Mouse (Mus musculus) limb, embryonic 14.5 days (tissue): ENCODE results near the gene Scd4. TPM values are rescaled to one million over a fixed set of nuclear protein-coding genes. Genes with fewer than 3 reads are reported as not detected.
"Not testable (repeated sequence)": the region's sequence is repeated elsewhere in the genome, so short reads cannot be mapped to it uniquely, and the experiment has no call there.

ENCODE experiments used
- ATAC-seq: fragments of 200-750 bp; cut with Nextera tagmentation; 2 replicates; pipeline ENCODE4 v1.8.0; 2017; ENCODE audit warnings: low read depth, moderate number of reproducible peaks, moderate TSS enrichment; ENCODE audit not compliant: low FRiP score
- DNase-seq: peaks from one replicate; pipeline ENCODE4 v3.0.0-alpha.2; 2015; ENCODE audit warnings: low spot score
- H3K27ac ChIP-seq: fragments of 300-500 bp; sonication (generic); replicated peaks from 2 replicates; pipeline ENCODE4 v1.5.1; 2014; ENCODE audit warnings: low read depth, mild to moderate bottlenecking, low read length, moderate library complexity, mixed read lengths
- H3K27me3 ChIP-seq: fragments of 300-500 bp; sonication (generic); 2 replicates; pipeline ENCODE4 v1.6.1; 2014; ENCODE audit warnings: low read length, mixed read lengths; ENCODE audit not compliant: control insufficient read depth, insufficient read depth
- H3K36me3 ChIP-seq: fragments of 300-500 bp; sonication (generic); 2 replicates; pipeline ENCODE4 v1.6.1; 2014; ENCODE audit warnings: mild to moderate bottlenecking, low read length, moderate library complexity, mixed read lengths; ENCODE audit not compliant: control insufficient read depth, insufficient read depth
- H3K4me1 ChIP-seq: fragments of 300-500 bp; sonication (generic); 2 replicates; pipeline ENCODE4 v1.6.1; 2014; ENCODE audit warnings: antibody characterized with exemption, low read length, mixed read lengths; ENCODE audit not compliant: control insufficient read depth, insufficient read depth
- H3K4me2 ChIP-seq: fragments of 300-500 bp; sonication (generic); replicated peaks from 2 replicates; pipeline ENCODE4 v1.6.1; 2014; ENCODE audit warnings: low read depth, mild to moderate bottlenecking, low read length, moderate library complexity; ENCODE audit not compliant: severe bottlenecking
- H3K4me3 ChIP-seq: fragments of 300-500 bp; sonication (generic); replicated peaks from 2 replicates; pipeline ENCODE4 v1.5.1; 2014; ENCODE audit warnings: low read length
- H3K9ac ChIP-seq: fragments of 300-500 bp; sonication (generic); 2 replicates; pipeline ENCODE4 v1.6.1; 2014; ENCODE audit warnings: mild to moderate bottlenecking, low read depth, low read length, moderate library complexity; ENCODE audit not compliant: severe bottlenecking
- H3K9me3 ChIP-seq: fragments of 300-500 bp; sonication (generic); 2 replicates; pipeline ENCODE4 v1.6.1; 2016; ENCODE audit warnings: low read length; ENCODE audit not compliant: control insufficient read depth
- POLR2A ChIP-seq: fragments of 200-500 bp; IDR thresholded peaks from 2 replicates; pipeline ENCODE4 v1.8.0; 2012; ENCODE audit warnings: inconsistent platforms, mild to moderate bottlenecking, moderate library complexity, borderline replicate concordance; ENCODE audit not compliant: insufficient read depth, insufficient read length; ENCODE audit errors: extremely low read depth
- WGBS: fragments of 180-500 bp; shearing (Covaris S2); extraction: QIAGEN DNeasy Blood & Tissue Kit; methylation state at CpG from one replicate; pipeline ENCODE4 v1.1.7; 2014; 5-methylcytosine and 5-hydroxymethylcytosine counted together
- polyA plus RNA-seq, 2 experiments: library from polyadenylated mRNA; depleted of rRNA in 1 of 2; stranded (reverse) in 1 of 2; unstranded in 1 of 2; fragments of >200 nt; fragmentation: Nextera tagmentation in 1 of 2; extraction: Ambion mirVana in 1 of 2; gene quantifications; 2 replicates each; pipeline versions ENCODE4 v1.2.1 to v1.2.3; 2012 to 2014

The Scd4 gene
- polyA plus RNA-seq, 2 experiments = 0.12 to 0.80 TPM

DNA sequence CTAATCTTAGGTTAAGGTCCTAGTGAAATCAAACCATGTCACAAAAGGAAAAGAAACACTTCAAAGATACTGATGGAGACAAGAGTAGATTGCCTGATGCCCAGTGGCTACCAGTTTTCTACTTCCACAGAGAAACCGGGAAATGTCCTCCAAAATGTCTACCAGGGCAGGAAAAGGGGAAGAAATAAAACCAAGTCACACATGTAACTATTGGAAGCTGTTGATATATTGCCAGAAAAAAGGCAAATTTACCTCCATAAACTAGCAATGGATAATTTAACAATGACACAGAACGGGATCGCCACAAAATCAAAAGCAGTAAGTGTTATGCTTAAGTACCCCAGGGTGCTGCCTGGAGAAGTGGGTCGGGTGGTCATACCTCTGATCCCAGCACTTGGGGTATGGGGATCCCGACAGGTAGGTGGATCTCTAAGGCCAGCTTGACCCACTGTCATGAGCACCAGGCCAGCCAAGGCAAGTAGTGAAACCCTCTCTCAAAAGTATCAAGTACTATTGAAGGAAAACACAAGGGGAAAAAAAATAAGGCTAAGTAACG is 24.9 kb upstream of the Scd4 start:
- no peaks in the 10 kb centered on the region for H3K27me3 ChIP-seq
- TF ChIP-seq POLR2A = no peak
- H3K4me1 ChIP-seq = no peaks in the 10 kb centered on the region
- no peak for DNase-seq
- H3K9ac ChIP-seq = no peak overlapping the region
- no peak overlapping the region for H3K4me3 ChIP-seq
- H3K9me3 ChIP-seq = no peaks in the 10 kb centered on the region
- 80% methylated on average over 6 of the region's 6 CpGs for WGBS
- no peak overlapping the region for H3K27ac ChIP-seq
- no peak overlapping the region for H3K4me2 ChIP-seq
- peaks cover 63% of the 10 kb centered on the region for H3K36me3 ChIP-seq
- ATAC-seq = no peak

DNA sequence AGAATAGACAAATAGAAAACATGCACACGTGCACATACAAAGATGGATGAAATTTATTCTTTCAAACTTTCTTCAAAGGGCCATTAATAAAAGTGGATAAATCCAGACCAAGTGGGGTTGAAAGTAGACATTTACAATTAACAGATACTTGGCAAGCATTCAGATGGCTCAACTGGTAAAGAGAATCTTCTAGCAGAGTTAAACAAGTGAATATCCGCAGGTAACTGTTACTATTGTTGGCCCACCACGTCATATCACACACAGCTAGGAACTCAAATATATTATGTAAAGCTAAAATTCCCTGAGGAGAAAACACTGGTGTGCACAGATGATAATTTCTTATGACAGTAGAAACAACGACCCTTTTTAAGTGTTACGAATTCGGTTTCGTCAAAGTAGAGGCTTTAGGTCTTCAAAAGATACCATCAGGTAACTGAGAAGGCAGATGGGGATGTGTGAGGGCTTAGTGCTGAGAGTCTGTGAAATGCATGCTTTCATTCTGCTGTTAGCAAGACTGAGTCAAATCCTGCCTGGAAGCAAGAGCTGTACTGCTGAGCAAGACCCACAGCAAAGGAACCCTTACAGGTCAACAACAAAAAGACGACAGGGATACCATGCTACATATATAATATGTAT is 24.2 kb upstream of the Scd4 start:
- Histone ChIP-seq H3K4me3 (no peak overlapping the region), H3K27me3 (no peaks in the 10 kb centered on the region), H3K4me2 (no peak overlapping the region), H3K4me1 (peaks cover under 1% of the 10 kb centered on the region; the same call in 1 of the 2 replicates), H3K36me3 (peaks cover 56% of the 10 kb centered on the region), H3K27ac (no peak overlapping the region), H3K9ac (no peak overlapping the region), H3K9me3 (no peaks in the 10 kb centered on the region)
- no peak for DNase-seq
- TF ChIP-seq POLR2A = no peak
- WGBS = 87% methylated on average over 8 of the region's 8 CpGs
- ATAC-seq = no peak

DNA sequence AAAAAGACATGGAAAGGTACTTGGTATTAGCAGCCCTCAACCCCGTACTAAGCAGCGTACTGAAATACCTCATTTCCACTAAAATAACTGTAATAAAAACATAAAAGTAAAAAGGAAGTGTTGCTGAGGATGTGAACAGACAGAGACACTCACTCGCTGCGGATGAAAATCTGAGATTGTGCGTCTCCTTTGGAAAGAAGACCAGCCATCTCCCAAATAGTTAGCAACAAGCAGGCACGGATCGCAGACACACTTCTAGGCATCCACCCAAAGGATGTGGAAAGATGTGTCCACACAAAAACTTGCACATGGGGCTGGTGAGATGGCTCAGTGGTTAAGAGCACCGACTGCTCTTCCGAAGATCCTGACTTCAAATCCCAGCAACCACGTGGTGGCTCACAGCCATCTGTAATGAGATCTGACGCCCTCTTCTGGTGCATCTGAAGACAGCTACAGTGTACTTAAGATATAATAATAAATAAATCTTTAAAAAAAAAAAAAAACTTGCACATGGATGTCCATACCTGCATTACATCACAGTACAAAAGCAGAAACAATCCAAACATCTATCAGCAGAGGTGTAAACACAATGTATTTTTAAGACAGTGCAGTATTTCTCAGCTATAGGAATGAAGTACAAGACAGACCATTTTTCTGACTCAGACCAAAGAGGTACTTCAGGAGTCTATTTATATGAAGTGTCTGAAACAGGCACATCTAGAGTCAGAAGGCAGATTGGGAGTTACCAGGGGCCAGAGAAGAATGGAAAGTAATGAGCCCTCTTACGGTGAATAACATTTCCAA is 23.3 kb upstream of the Scd4 start:
- H3K4me1 ChIP-seq = peaks cover 7% of the 10 kb centered on the region
- H3K27ac ChIP-seq = no peak overlapping the region
- TF ChIP-seq POLR2A = no peak
- DNase-seq (no peak), ATAC-seq (no peak)
- no peaks in the 10 kb centered on the region for H3K9me3 ChIP-seq
- peaks cover 48% of the 10 kb centered on the region for H3K36me3 ChIP-seq
- H3K27me3 ChIP-seq = no peaks in the 10 kb centered on the region
- WGBS = 81% methylated on average over 12 of the region's 12 CpGs
- no peak overlapping the region for H3K4me3 ChIP-seq
- H3K4me2 ChIP-seq = no peak overlapping the region
- no peak overlapping the region for H3K9ac ChIP-seq

DNA sequence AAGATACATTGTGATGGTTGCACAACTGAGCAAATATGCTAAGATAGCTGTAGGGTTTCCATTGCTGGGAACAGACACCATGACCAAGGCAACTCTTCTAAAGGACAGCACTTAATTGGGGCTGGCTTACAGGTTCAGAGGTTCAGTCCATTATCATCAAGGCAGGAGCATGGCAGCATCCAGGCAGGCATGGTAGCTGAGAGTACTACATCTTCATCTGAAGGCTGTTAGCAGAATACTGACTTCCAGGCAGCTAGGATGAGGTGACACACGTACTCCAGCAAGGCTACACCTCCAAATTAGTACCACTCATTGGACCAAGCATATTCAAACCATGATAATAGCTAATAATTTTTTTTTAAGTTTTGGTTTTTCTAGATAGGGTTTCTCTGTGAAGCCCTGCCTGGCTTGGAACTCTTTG is 22.7 kb upstream of the Scd4 start:
- H3K36me3 ChIP-seq = peaks cover 41% of the 10 kb centered on the region
- 75% methylated on average over 1 of the region's 1 CpGs for WGBS
- not testable (repeated sequence) for H3K4me1 ChIP-seq, H3K27me3 ChIP-seq, H3K9ac ChIP-seq, H3K4me3 ChIP-seq, H3K27ac ChIP-seq, H3K9me3 ChIP-seq, H3K4me2 ChIP-seq, ATAC-seq, DNase-seq

DNA sequence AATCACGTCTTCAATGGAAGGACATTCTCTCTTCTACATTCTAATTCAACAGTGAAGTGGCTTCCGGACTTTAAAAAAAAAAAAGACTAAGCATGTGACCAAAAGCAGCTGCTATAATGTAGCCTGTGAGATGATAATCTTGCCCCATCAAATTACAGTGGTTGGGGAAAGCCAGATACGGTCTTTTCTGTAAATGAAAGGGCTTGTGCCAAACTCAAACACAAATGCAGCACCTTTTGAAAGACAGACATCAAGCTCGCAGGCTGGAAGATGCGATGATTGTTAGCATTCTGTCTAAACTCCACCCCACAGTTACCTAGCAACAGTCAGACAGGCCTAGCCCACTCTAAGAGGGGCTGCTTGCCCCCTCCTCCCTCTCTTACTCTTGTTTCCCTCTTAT is 22.1 kb upstream of the Scd4 start:
- no peak overlapping the region for H3K27ac ChIP-seq
- no peaks in the 10 kb centered on the region for H3K9me3 ChIP-seq
- no peak overlapping the region for H3K4me3 ChIP-seq
- no peaks in the 10 kb centered on the region for H3K27me3 ChIP-seq
- no peak overlapping the region for H3K4me2 ChIP-seq
- TF ChIP-seq POLR2A = no peak
- H3K36me3 ChIP-seq = peaks cover 35% of the 10 kb centered on the region
- H3K4me1 ChIP-seq = peaks cover 7% of the 10 kb centered on the region
- DNase-seq (no peak), ATAC-seq (no peak)
- H3K9ac ChIP-seq = no peak overlapping the region
- WGBS = 62% methylated on average over 5 of the region's 5 CpGs
